Mouse (Mus musculus) hindbrain, postnatal 0 days (tissue): ENCODE measurements at regions not wholly inside any gene's neighbourhood (a gene's known extent, or its start where the extent isn't known, plus 50 kb on each side); places are given as distances from the start of the nearest gene placed in this dataset.
A peak's percentile ranks its signal among the peaks of the same experiment; 100 is the strongest.

Source experiments
- ATAC-seq: fragments of 200-750 bp; cut with Nextera tagmentation; 2 replicates; pipeline ENCODE4 v1.8.0; 2017; ENCODE audit warnings: mild to moderate bottlenecking, moderate TSS enrichment, moderate library complexity
- DNase-seq: peaks from one replicate; pipeline ENCODE4 v3.0.0-alpha.2; 2015; ENCODE audit warnings: low spot score
- H3K27ac ChIP-seq: fragments of 300-500 bp; sonication (generic); 2 replicates; pipeline ENCODE4 v1.5.1; 2014; ENCODE audit warnings: mild to moderate bottlenecking
- H3K27me3 ChIP-seq: fragments of 300-500 bp; sonication (generic); 2 replicates; pipeline ENCODE4 v1.6.1; 2014; ENCODE audit warnings: low read length, mixed read lengths; ENCODE audit not compliant: insufficient read depth
- H3K36me3 ChIP-seq: fragments of 300-500 bp; sonication (generic); 2 replicates; pipeline ENCODE4 v1.6.1; 2014; ENCODE audit warnings: low read length, mixed read lengths; ENCODE audit not compliant: insufficient read depth
- H3K4me1 ChIP-seq: fragments of 300-500 bp; sonication (generic); 2 replicates; pipeline ENCODE4 v1.6.1; 2014; ENCODE audit warnings: antibody characterized with exemption, low read length, mixed read lengths; ENCODE audit not compliant: insufficient read depth
- H3K4me2 ChIP-seq: fragments of 300-500 bp; sonication (generic); 2 replicates; pipeline ENCODE4 v1.6.1; 2014; ENCODE audit warnings: low read depth, mild to moderate bottlenecking, low read length, moderate library complexity, mixed read lengths
- H3K4me3 ChIP-seq: fragments of 300-500 bp; sonication (generic); 2 replicates; pipeline ENCODE4 v1.5.1; 2014; ENCODE audit warnings: low read length
- H3K9ac ChIP-seq: fragments of 300-500 bp; sonication (generic); replicated peaks from 2 replicates; pipeline ENCODE4 v1.6.1; 2014; ENCODE audit warnings: mild to moderate bottlenecking, low read length, moderate library complexity, mixed read lengths
- H3K9me3 ChIP-seq: fragments of 300-500 bp; sonication (generic); 2 replicates; pipeline ENCODE4 v1.6.1; 2016; ENCODE audit warnings: low read length, mixed read lengths
- CTCF ChIP-seq: IDR thresholded peaks from 2 replicates; pipeline ENCODE4 v1.5.1; 2016; ENCODE audit warnings: antibody characterized with exemption, control low read depth, low read depth
- WGBS: fragments of 180-500 bp; shearing (Covaris S2); extraction: QIAGEN DNeasy Blood & Tissue Kit; methylation state at CpG from one replicate; pipeline ENCODE4 v1.1.7; 2014; 5-methylcytosine and 5-hydroxymethylcytosine counted together

- TF ChIP-seq CTCF, result no peak
- no peaks in the 10 kb centered on the region for H3K4me1 ChIP-seq
- no peak overlapping the region for H3K9ac ChIP-seq
- H3K4me2 ChIP-seq, result no peak overlapping the region
- H3K9me3 ChIP-seq, result no peaks in the 10 kb centered on the region
- ATAC-seq, result peak; percentile 27; the same call in 1 of the 2 replicates
- H3K36me3 ChIP-seq, result no peaks in the 10 kb centered on the region
- 0 out of 2 replicates have a peak overlapping the region, but pooled peaks have one; percentile 16 for H3K27ac ChIP-seq
- no peak overlapping the region for H3K4me3 ChIP-seq
- DNase-seq, result peak; percentile 72
- no peaks in the 10 kb centered on the region for H3K27me3 ChIP-seq
- 50% methylated on average over 6 of the region's 6 CpGs for WGBS
Observed at GRCm38 (mm10) chr1:176683146-176683545, 130.7 kb downstream of the Cep170 start.

- peak; percentile 85 for ATAC-seq
- 41% methylated on average over 8 of the region's 8 CpGs for WGBS
- H3K36me3 ChIP-seq, result no peaks in the 10 kb centered on the region
- no peak for TF ChIP-seq CTCF
- H3K27me3 ChIP-seq, result no peaks in the 10 kb centered on the region
- DNase-seq, result peak; percentile 55
- H3K4me3 ChIP-seq, result no peak overlapping the region
- H3K9me3 ChIP-seq, result no peaks in the 10 kb centered on the region
- peak overlapping the region; percentile 27; the same call in 1 of the 2 replicates for H3K27ac ChIP-seq
- H3K4me2 ChIP-seq, result no peak overlapping the region
- no peak overlapping the region for H3K9ac ChIP-seq
- no peaks in the 10 kb centered on the region for H3K4me1 ChIP-seq
Observed at GRCm38 (mm10) chr1:176681971-176682370, 131.9 kb downstream of the Cep170 start.

GRCm38 (mm10) chr1:176675184-176675583 lies 138.7 kb downstream of the Cep170 start:
- Histone ChIP-seq H3K4me1 (no peaks in the 10 kb centered on the region), H3K27ac (no peak overlapping the region), H3K4me2 (no peak overlapping the region), H3K27me3 (no peaks in the 10 kb centered on the region), H3K9me3 (no peaks in the 10 kb centered on the region), H3K4me3 (no peak overlapping the region), H3K36me3 (no peaks in the 10 kb centered on the region), H3K9ac (no peak overlapping the region)
- TF ChIP-seq CTCF, result no peak
- ATAC-seq (no peak), DNase-seq (no peak)

- no peak for DNase-seq
- H3K4me3 ChIP-seq, result no peak overlapping the region
- WGBS, result 74% methylated on average over 3 of the region's 3 CpGs
- no peak for ATAC-seq
- H3K4me1 ChIP-seq, result no peaks in the 10 kb centered on the region
- H3K27ac ChIP-seq, result no peak overlapping the region
- no peaks in the 10 kb centered on the region for H3K36me3 ChIP-seq
- no peak overlapping the region for H3K9ac ChIP-seq
- no peaks in the 10 kb centered on the region for H3K27me3 ChIP-seq
- H3K4me2 ChIP-seq, result no peak overlapping the region
- TF ChIP-seq CTCF, result no peak
- H3K9me3 ChIP-seq, result no peaks in the 10 kb centered on the region
Observed at GRCm38 (mm10) chr1:176671081-176671480, 142.8 kb downstream of the Cep170 start.

- DNase-seq, result no peak
- H3K4me1 ChIP-seq, result no peaks in the 10 kb centered on the region
- H3K27me3 ChIP-seq, result no peaks in the 10 kb centered on the region
- no peak for ATAC-seq
- no peak overlapping the region for H3K4me3 ChIP-seq
- no peaks in the 10 kb centered on the region for H3K36me3 ChIP-seq
- no peaks in the 10 kb centered on the region for H3K9me3 ChIP-seq
- 69% methylated on average over 8 of the region's 8 CpGs for WGBS
- no peak overlapping the region for H3K27ac ChIP-seq
- no peak overlapping the region for H3K9ac ChIP-seq
- TF ChIP-seq CTCF, result no peak
- H3K4me2 ChIP-seq, result no peak overlapping the region
Observed at GRCm38 (mm10) chr1:176667552-176668306, 146.1 kb downstream of the Cep170 start.

GRCm38 (mm10) chr1:176660286-176660685 lies 153.6 kb downstream of the Cep170 start:
- Histone ChIP-seq H3K4me3 (no peak overlapping the region), H3K27ac (no peak overlapping the region), H3K27me3 (no peaks in the 10 kb centered on the region), H3K36me3 (no peaks in the 10 kb centered on the region), H3K9ac (no peak overlapping the region), H3K4me1 (no peaks in the 10 kb centered on the region), H3K9me3 (no peaks in the 10 kb centered on the region), H3K4me2 (no peak overlapping the region)
- ATAC-seq (0 out of 2 replicates have a peak, but pooled peaks have one; percentile 44), DNase-seq (peak; percentile 27)
- WGBS, result 80% methylated on average over 6 of the region's 6 CpGs
- no peak for TF ChIP-seq CTCF

GRCm38 (mm10) chr1:176658639-176659038 lies 155.2 kb downstream of the Cep170 start:
- no peak overlapping the region for H3K27ac ChIP-seq
- no peaks in the 10 kb centered on the region for H3K4me1 ChIP-seq
- DNase-seq, result no peak
- H3K9ac ChIP-seq, result no peak overlapping the region
- no peak for ATAC-seq
- no peak; the same call in 1 of the 2 replicates for TF ChIP-seq CTCF
- H3K4me3 ChIP-seq, result no peak overlapping the region
- no peaks in the 10 kb centered on the region for H3K36me3 ChIP-seq
- H3K4me2 ChIP-seq, result no peak overlapping the region
- H3K27me3 ChIP-seq, result no peaks in the 10 kb centered on the region
- no peaks in the 10 kb centered on the region for H3K9me3 ChIP-seq
